Mouse (Mus musculus) liver, embryonic 11.5 days (tissue): ENCODE data around the gene Pi4k2a. TPM values are rescaled to one million over a fixed set of nuclear protein-coding genes. Genes with fewer than 3 reads are reported as not detected.

Experiments
- ATAC-seq: fragments of 200-750 bp; cut with Nextera tagmentation; replicated peaks from 2 replicates; pipeline ENCODE4 v1.8.0; 2017; ENCODE audit warnings: moderate number of reproducible peaks, mild to moderate bottlenecking, moderate TSS enrichment, moderate library complexity; ENCODE audit not compliant: low FRiP score
- DNase-seq: peaks from one replicate; pipeline ENCODE4 v3.0.0-alpha.2; 2017; ENCODE audit warnings: low spot score
- H3K27ac ChIP-seq: fragments of 300-500 bp; sonication (generic); 2 replicates; pipeline ENCODE4 v1.5.1; 2014; ENCODE audit warnings: mild to moderate bottlenecking, low read depth, low read length, control low read depth
- H3K27me3 ChIP-seq: fragments of 300-500 bp; sonication (generic); replicated peaks from 2 replicates; pipeline ENCODE4 v1.6.1; 2014; ENCODE audit warnings: low read length, mixed read lengths; ENCODE audit not compliant: control insufficient read depth, insufficient read depth
- H3K36me3 ChIP-seq: fragments of 300-500 bp; sonication (generic); 2 replicates; pipeline ENCODE4 v1.6.1; 2014; ENCODE audit warnings: mild to moderate bottlenecking, low read length, moderate library complexity, mixed read lengths; ENCODE audit not compliant: control insufficient read depth, insufficient read depth
- H3K4me1 ChIP-seq: fragments of 300-500 bp; sonication (generic); replicated peaks from 2 replicates; pipeline ENCODE4 v1.6.1; 2014; ENCODE audit warnings: low read length, mixed read lengths; ENCODE audit not compliant: control insufficient read depth, insufficient read depth
- H3K4me2 ChIP-seq: fragments of 300-500 bp; sonication (generic); 2 replicates; pipeline ENCODE4 v1.6.1; 2014; ENCODE audit warnings: mild to moderate bottlenecking, control low read depth, moderate library complexity
- H3K4me3 ChIP-seq: fragments of 300-500 bp; sonication (generic); 2 replicates; pipeline ENCODE4 v1.5.1; 2014; ENCODE audit warnings: low read depth, low read length, control low read depth
- H3K9ac ChIP-seq: fragments of 300-500 bp; sonication (generic); 2 replicates; pipeline ENCODE4 v1.6.1; 2014; ENCODE audit warnings: low read depth, low read length, control low read depth
- H3K9me3 ChIP-seq: fragments of 300-500 bp; sonication (generic); 2 replicates; pipeline ENCODE4 v1.6.1; 2016; ENCODE audit warnings: low read length, inconsistent platforms, mixed read lengths; ENCODE audit not compliant: control insufficient read depth
- WGBS: fragments of 180-500 bp; shearing (Covaris S2); extraction: QIAGEN DNeasy Blood & Tissue Kit; methylation state at CpG from one replicate; pipeline ENCODE4 v1.1.7; 2014; 5-methylcytosine and 5-hydroxymethylcytosine counted together
- polyA plus RNA-seq: library from polyadenylated mRNA; unstranded; fragments of >200 nt; fragmentation: Nextera tagmentation; extraction: Ambion mirVana; gene quantifications from 2 replicates; pipeline ENCODE4 v1.2.1, GENCODE M21; 2014

The Pi4k2a gene
- polyA plus RNA-seq, 1 experiment from 2014 or later: 17.6 TPM

- no peaks in the 10 kb centered on the region for H3K9me3 ChIP-seq
- H3K4me1 ChIP-seq: peaks cover 13% of the 10 kb centered on the region
- WGBS: 45% methylated on average over 6 of the region's 6 CpGs
- H3K27me3 ChIP-seq: peaks cover 14% of the 10 kb centered on the region
- H3K4me3 ChIP-seq: no peak overlapping the region
- DNase-seq (no peak), ATAC-seq (no peak)
- H3K36me3 ChIP-seq: no peaks in the 10 kb centered on the region
- no peak overlapping the region for H3K9ac ChIP-seq
- H3K27ac ChIP-seq: no peak overlapping the region
- no peak overlapping the region for H3K4me2 ChIP-seq
These were observed 53.8 kb downstream of the Pi4k2a start for GRCm38 (mm10) chr19:42144067-42144466.

GRCm38 (mm10) chr19:42144541-42145167, 54.4 kb downstream of the Pi4k2a start:
- no peak overlapping the region for H3K9ac ChIP-seq
- 30% methylated on average over 8 of the region's 8 CpGs for WGBS
- no peak overlapping the region for H3K27ac ChIP-seq
- no peak for ATAC-seq
- H3K4me1 ChIP-seq: peaks cover 17% of the 10 kb centered on the region
- H3K9me3 ChIP-seq: no peaks in the 10 kb centered on the region
- peak; percentile 68 for DNase-seq
- H3K4me3 ChIP-seq: no peak overlapping the region
- peaks cover 17% of the 10 kb centered on the region for H3K27me3 ChIP-seq
- H3K36me3 ChIP-seq: no peaks in the 10 kb centered on the region
- H3K4me2 ChIP-seq: no peak overlapping the region

- H3K9me3 ChIP-seq: no peaks in the 10 kb centered on the region
- H3K9ac ChIP-seq: no peak overlapping the region
- H3K4me1 ChIP-seq: peaks cover 17% of the 10 kb centered on the region
- no peak overlapping the region for H3K27ac ChIP-seq
- DNase-seq (no peak), ATAC-seq (no peak)
- WGBS: 59% methylated on average over 4 of the region's 4 CpGs
- peaks cover 17% of the 10 kb centered on the region for H3K27me3 ChIP-seq
- no peak overlapping the region for H3K4me2 ChIP-seq
- no peak overlapping the region for H3K4me3 ChIP-seq
- no peaks in the 10 kb centered on the region for H3K36me3 ChIP-seq
These were observed 54.9 kb downstream of the Pi4k2a start for GRCm38 (mm10) chr19:42145210-42145609.

GRCm38 (mm10) chr19:42145731-42146130, 55.5 kb downstream of the Pi4k2a start:
- DNase-seq (no peak), ATAC-seq (no peak)
- H3K36me3 ChIP-seq: no peaks in the 10 kb centered on the region
- WGBS: 81% methylated on average over 2 of the region's 2 CpGs
- no peak overlapping the region for H3K9ac ChIP-seq
- H3K4me2 ChIP-seq: no peak overlapping the region
- no peak overlapping the region for H3K4me3 ChIP-seq
- H3K27me3 ChIP-seq: peaks cover 17% of the 10 kb centered on the region
- no peaks in the 10 kb centered on the region for H3K9me3 ChIP-seq
- peaks cover 17% of the 10 kb centered on the region for H3K4me1 ChIP-seq
- no peak overlapping the region for H3K27ac ChIP-seq

- DNase-seq (no peak), ATAC-seq (no peak)
- no peaks in the 10 kb centered on the region for H3K36me3 ChIP-seq
- H3K9ac ChIP-seq: no peak overlapping the region
- H3K4me1 ChIP-seq: peaks cover 17% of the 10 kb centered on the region
- no peaks in the 10 kb centered on the region for H3K9me3 ChIP-seq
- no peak overlapping the region for H3K4me3 ChIP-seq
- H3K4me2 ChIP-seq: peak overlapping the region; percentile 89
- no peak overlapping the region for H3K27ac ChIP-seq
- WGBS: 89% methylated on average over 9 of the region's 9 CpGs
- H3K27me3 ChIP-seq: peaks cover 17% of the 10 kb centered on the region
These were observed 56.2 kb downstream of the Pi4k2a start for GRCm38 (mm10) chr19:42146276-42147010.

GRCm38 (mm10) chr19:42147170-42147768, 57.0 kb downstream of the Pi4k2a start, which contains the start of gene Marveld1:
Gene Marveld1, plus strand, starts transcription at chr19:42147400.
- peak within 1 kb of the TSS; percentile 54 for H3K27ac ChIP-seq
- peaks cover 17% of the 10 kb centered on the region for H3K4me1 ChIP-seq
- H3K9me3 ChIP-seq: no peaks in the 10 kb centered on the region
- H3K9ac ChIP-seq: peak within 1 kb of the TSS; percentile 70
- DNase-seq: peak; percentile 66
- no peaks in the 10 kb centered on the region for H3K36me3 ChIP-seq
- under 1% methylated on average over 47 of the region's 57 CpGs for WGBS
- peak; percentile 59 for ATAC-seq
- H3K4me3 ChIP-seq: peak within 1 kb of the TSS; percentile 68
- peaks cover 17% of the 10 kb centered on the region for H3K27me3 ChIP-seq
- peak within 1 kb of the TSS; percentile 89 for H3K4me2 ChIP-seq

- peaks cover 17% of the 10 kb centered on the region for H3K27me3 ChIP-seq
- peak; percentile 67 for DNase-seq
- H3K4me2 ChIP-seq: peak overlapping the region; percentile 89
These were observed 57.7 kb downstream of the Pi4k2a start for GRCm38 (mm10) chr19:42147769-42148568.

GRCm38 (mm10) chr19:42148569-42148860, 58.2 kb downstream of the Pi4k2a start:
- H3K9me3 ChIP-seq: no peaks in the 10 kb centered on the region
- H3K4me1 ChIP-seq: peaks cover 17% of the 10 kb centered on the region

More at GRCm38 (mm10) chr19:42147769-42148568, 57.7 kb downstream of the Pi4k2a start:
- Histone ChIP-seq H3K36me3 (no peaks in the 10 kb centered on the region), H3K27ac (peak overlapping the region; percentile 54), H3K4me1 (peaks cover 17% of the 10 kb centered on the region), H3K9ac (peak overlapping the region; percentile 70), H3K9me3 (no peaks in the 10 kb centered on the region), H3K4me3 (peak overlapping the region; percentile 68)
- 3% methylated on average over 63 of the region's 63 CpGs for WGBS
- peak; percentile 38 for ATAC-seq

More at GRCm38 (mm10) chr19:42148569-42148860, 58.2 kb downstream of the Pi4k2a start:
- Histone ChIP-seq H3K4me3 (peak overlapping the region; percentile 68), H3K27ac (no peak overlapping the region), H3K9ac (peak overlapping the region; percentile 70), H3K27me3 (peaks cover 17% of the 10 kb centered on the region), H3K4me2 (peak overlapping the region; percentile 89), H3K36me3 (no peaks in the 10 kb centered on the region)
- ATAC-seq (no peak; the same call in 1 of the 2 replicates), DNase-seq (no peak)
- 28% methylated on average over 7 of the region's 7 CpGs for WGBS
